Mouse (Mus musculus) left cerebral cortex, postnatal 14 days (tissue): ENCODE measurements around the gene Tmem9. TPM values are rescaled to one million over a fixed set of nuclear protein-coding genes. Genes with fewer than 3 reads are reported as not detected.
A peak's percentile ranks its signal among the peaks of the same experiment; 100 is the strongest.

Experiments
- DNase-seq, 2 experiments: peaks; one replicate each; pipeline ENCODE4 v3.0.0; 2021 to 2022; ENCODE audit warnings: low spot score in 2 of 2, mixed read lengths in 1 of 2
- intact Hi-C: fragments of 180-260 bp; cut with DNase I; formaldehyde crosslinking; loops from one replicate; pipeline ENCODE4 v1.15.1; 2025
- long read RNA-seq, 2 experiments: library from polyadenylated mRNA; stranded (forward); transcript quantifications; one replicate each; pipeline ENCODE4 v2.0.0; 2021
- total RNA-seq, 2 experiments: library from RNA; stranded (reverse); gene quantifications; 2 replicates each; pipeline ENCODE4 v1.2.3; 2021

The Tmem9 gene
- 10 to 100 TPM; 73.0 to 78.7 TPM for total RNA-seq
- long read RNA-seq, experiment 1, transcript Tmem9-202 (6 exons, 847 nt): minor isoform, 6 of 131 reads
- long read RNA-seq, experiment 1, transcript Tmem9-201 (6 exons, 1,806 nt): major isoform, 98 of 131 reads
- long read RNA-seq, experiment 1, partial matches to known transcripts: 15 of 131 reads
- long read RNA-seq, experiment 1, other reads (novel, unspliced or antisense): 11 of 131 reads
- long read RNA-seq, experiment 2, transcript Tmem9-201 (6 exons, 1,806 nt): major isoform, 72 of 85 reads
- long read RNA-seq, experiment 2, partial matches to known transcripts: 5 of 85 reads
- long read RNA-seq, experiment 2, other reads (novel, unspliced or antisense): 7 of 85 reads

DNA sequence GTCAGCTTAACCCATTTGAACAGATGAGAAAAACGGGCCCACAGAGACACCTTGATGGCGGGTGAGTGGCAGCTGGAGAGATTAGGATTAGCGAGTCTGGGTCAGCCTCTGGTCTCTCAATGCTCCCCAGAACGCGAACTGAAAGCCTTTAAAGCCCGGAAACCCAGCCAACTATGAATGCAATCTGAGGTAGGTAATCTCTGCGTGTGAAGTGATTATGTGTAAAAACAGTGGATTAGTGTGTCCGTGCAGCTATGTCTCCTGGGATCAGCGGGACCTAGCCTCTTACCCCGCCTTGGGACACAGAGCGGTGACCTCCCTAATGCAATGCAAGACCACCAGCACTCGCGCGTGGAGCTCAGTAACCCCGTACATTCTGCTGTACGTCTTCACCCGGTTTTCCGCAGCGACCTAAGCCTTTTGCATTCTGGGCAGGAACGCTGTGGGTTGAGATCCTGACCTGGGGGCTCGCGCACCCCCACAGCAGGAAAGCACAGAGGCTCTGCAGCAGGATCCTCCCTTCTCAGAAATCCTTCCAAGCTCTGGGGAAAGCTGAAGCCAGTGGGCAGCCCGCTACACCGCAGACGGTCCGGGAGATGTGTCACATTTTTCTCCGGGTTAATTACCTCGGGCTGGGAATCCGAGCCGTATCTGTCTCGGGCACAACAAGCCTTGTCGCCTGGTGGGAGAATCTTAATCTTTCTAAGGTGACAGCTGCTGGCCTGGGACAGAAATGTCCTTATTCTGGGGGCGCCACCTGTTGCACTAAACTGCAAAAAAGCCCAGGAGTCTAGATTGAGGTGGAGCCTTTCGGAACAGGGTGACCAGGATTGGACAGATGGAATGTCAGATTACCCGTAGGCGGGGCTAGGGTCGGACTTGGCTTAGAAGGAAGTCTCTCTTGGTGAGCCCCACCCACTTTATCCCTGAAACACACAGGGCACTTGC lies at the start of gene Tmem9:
Gene Tmem9 (plus strand): TSS at position 940 of the 948 bp plus-strand sequence.
- intact Hi-C loops: loop anchor here (5.0 kb wide), 1 partner anchor 50 kb away; no protein-coding TSS in a partner anchor

DNA sequence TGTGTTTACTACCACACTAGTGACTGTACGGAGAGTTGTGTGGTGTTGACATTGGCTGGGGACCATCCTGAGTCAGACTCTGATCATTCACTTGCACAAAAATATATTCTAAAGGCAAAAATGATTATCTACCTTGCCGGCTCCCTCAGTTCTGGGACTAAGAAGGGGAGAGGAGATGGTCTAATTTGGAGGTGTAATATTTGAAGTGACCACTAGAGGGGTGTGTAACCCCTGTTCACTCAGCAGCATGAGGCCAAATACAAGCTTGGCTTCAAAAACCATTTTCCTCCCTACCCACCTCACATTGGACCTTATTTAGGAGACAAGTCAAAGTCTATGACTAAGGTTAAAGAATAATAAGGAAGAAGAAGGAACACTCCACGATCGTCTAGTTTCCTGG lies 49.5 kb upstream of the Tmem9 start:
- peak; percentile 58 to 79 for DNase-seq
- intact Hi-C loops: loop anchor here (5.0 kb wide), 1 partner anchor 49 kb away; the partner anchor contains the start of genes Igfn1 and Tmem9

More for the DNA sequence above, at the start of gene Tmem9:
- peak; percentile 57 to 60 for DNase-seq

DNA sequence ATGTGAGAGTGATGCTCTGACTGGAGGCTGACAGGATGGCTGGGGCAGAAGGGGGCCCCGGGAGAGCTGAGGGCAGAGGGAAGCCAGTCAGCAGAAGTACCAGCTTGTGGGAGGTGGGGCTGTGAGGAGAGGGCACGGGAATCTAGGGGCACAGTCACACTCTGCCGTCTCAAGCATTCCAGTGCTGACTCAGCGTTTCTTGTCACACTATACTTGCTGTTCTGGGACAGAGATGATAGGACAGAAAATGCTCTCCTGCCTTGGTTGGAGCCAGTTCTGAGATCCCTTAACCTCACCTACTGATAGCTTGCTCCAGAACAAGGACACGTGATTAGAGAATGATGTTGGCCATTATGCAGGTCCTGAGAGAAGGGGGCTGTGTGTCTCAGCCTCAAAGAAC lies 44.8 kb upstream of the Tmem9 start:
- no peak for DNase-seq
- intact Hi-C loops: no loop called here

DNA sequence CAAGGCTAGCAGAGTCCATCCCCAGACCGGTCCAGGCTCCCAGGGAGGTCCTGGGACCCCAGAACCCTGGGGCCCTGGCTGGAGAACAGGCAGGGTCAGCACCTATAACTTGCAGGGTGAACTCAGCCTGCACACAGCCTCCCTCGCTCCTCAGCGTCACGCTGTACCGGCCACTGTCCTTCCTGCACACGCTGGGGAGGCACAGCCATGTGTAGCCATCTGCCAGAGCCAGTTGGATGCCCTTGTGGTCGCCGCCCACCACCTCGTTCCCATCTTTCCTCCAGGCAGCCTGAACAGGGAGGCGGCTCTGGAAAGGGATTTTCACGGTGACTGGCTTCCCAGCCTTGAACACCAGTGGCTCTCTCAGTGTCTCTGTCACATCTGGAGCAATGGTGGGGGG lies 43.4 kb upstream of the Tmem9 start:
- no peak for DNase-seq
- intact Hi-C loops: no loop called here

DNA sequence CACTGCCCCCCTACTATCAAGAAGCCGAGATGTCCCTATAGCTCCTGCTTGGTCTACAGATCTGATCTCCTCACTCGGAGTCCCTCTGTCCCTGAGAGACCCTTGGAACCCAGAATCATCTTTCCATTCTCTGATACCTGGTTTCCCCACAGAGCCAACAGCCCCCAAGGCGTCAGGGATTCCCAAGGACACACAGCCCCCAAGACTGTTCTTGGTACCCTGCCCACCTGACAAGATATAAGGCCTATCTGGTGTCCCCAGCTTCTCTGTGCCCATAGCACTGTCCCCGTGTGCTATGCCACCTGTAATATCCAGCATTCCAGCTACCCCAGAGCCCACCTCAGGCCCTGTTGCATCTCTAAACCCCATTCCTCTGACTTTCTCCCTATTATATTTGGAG lies 40.2 kb upstream of the Tmem9 start:
- intact Hi-C loops: no loop called here
- DNase-seq: no peak

DNA sequence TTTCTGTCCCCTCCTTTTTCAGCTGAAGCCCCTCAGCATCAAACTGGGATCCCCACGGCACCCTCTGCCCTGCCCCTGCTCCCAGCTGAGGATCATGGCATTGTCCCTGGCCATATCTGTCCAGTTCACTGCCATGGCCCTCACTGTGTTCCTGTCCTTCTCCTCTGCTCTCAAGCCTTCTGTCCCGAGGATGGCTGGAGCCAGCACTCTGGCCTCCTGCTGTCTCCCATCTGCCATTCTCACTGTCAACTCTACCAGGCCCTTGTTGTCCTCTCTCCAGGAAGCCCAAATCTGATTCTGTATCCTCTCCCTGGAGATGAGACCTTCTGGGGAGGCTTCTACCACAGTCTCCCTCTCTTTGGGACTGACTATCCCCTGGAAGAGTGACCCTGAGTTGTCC lies 37.5 kb upstream of the Tmem9 start:
- intact Hi-C loops: no loop called here
- DNase-seq: no peak

DNA sequence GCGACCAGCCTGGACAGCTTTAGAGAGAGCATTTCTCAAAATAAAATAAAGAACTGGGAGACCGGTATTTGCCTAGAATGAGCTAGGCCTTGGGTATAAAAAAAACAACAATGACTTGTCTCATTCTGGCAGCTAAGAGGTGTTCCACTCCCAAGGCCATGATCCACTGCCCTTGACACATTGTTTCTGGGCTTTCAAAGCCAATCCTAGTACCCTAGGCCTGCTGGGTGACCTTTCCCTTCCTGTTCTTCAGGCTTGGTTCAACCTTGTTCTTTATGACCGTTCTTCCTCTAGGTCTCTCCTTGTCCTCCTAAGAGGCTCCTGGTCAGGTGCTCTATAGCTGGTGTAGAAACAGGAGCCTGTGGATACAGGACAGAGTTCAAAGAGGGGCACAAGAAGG lies 35.4 kb upstream of the Tmem9 start:
- intact Hi-C loops: no loop called here
- DNase-seq: no peak

DNA sequence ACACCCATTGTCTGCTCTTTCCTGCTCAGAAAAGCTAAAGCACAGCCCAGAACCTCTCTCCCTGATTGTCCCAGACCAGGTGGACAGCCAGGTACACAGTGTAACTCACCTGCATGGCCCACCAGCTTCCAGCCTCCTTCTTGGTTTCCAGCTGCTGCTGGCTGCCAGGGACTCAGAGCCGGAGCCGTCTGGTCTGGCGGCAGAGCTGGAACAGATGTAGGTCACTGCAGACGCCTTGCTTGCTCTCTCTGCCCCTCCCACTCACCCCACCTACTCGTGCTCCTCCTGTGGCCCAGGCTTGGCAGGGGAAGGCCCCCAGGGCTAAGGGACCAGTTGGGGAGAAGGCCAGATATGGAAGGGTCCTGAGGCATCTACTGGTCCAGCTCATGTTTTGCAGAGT lies 23.8 kb upstream of the Tmem9 start:
- DNase-seq: no peak
- intact Hi-C loops: no loop called here

DNA sequence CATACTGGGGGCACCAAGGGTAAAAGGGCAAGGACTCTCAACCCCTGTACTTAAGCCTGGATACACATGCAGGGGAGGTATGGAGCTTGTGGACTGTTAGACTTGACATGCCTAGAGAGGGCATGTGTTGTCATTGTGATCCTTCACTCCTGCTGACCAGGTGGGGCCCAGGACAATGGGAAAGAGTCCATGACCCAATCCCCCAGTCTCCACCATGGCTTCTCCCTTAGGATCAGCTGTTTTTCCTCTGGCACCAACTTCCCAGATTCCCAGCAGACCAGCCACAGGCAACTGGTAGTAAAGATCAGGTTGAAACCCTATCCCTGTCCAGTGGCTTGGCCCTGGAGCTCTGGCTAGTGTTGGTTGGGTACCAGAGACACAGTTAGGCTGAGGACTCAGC lies 18.1 kb upstream of the Tmem9 start:
- intact Hi-C loops: no loop called here
- no peak for DNase-seq

DNA sequence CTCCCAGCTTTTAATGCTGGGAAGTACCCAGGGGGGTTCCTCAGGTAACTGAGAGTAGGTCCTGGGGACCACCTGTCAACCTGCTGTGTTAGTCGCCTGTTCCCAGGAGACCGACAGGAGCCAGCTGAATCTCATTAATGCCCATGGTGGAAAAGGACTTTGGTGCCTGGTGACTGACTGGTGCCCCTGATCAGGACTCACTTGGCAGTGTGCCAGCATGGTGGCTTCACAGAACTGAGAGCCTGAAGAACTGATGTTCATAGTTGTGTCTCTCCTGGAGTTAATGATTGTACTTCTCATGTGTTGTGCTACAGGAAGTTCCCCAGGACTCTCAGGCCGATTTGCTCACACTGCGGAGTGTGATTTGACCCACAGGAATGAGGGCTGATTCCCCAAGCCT lies 14.5 kb upstream of the Tmem9 start:
- DNase-seq: no peak
- intact Hi-C loops: no loop called here

DNA sequence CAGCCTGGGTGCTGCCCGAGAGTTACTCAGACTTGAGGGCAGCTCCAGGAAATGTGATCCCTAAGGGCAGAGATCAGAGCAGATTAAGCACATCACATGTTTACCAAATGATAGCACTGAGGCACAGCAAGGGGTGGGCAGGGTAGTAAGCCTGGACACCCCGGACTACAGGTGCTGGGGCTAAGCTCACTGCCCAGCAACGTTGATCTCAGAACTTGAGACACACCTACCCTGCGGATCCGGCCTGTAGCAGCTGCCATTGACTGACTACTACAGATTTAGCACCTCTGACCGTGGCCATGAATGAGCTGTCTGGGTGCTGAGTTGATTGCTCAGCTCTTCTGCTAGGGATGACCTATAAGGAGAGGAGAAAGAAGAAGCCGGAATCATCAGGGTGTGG lies 10.4 kb upstream of the Tmem9 start:
- no peak for DNase-seq
- intact Hi-C loops: no loop called here

DNA sequence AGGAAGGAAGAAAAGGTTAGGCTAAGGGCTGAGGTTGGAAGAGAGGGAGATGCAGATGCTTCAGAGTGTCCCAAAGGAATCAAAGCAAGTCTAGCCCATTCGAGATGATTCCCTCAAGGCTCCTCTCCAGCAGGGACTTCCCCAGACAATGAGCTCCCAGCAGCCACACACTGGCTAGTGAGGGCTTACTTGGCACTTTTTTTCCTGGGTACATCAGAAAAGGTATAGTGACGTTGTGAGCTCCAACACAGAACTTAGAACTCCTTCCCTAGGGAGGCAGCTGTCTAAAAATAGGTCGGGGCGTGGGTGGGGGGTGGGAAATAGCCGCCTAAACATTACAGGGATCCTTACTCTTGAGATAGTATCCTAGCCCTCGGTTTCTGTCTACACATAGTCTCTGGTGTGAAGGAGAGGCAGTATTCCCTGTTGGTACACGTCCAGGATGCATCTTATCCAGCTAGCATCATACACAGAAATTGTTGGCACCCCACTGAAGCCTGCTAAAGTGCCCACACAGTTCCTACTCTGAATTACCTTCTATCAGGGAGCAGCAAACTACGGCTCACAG lies 8.1 kb upstream of the Tmem9 start:
- intact Hi-C loops: no loop called here
- DNase-seq: peak in 1 of 2 experiments; percentile 14

DNA sequence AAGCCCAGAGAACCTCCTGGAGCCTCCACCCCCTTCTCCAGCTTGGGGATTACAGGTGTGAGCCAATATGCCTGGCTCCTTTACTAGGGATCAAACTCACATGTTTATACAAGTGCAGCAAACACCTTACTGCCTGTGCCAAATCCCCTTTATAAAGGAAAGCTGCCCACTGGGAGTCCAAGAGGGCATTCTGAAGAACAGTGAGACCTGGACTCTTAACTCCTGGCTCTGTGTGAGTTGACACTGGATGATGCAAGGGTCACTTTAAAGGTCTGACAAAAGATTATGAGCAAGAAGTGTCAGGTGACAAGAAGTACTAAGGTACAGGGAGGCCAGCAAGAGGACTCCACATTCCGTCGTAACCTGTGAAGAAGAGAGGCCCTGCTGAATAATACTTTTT lies 6.5 kb upstream of the Tmem9 start:
- no peak for DNase-seq
- intact Hi-C loops: no loop called here

DNA sequence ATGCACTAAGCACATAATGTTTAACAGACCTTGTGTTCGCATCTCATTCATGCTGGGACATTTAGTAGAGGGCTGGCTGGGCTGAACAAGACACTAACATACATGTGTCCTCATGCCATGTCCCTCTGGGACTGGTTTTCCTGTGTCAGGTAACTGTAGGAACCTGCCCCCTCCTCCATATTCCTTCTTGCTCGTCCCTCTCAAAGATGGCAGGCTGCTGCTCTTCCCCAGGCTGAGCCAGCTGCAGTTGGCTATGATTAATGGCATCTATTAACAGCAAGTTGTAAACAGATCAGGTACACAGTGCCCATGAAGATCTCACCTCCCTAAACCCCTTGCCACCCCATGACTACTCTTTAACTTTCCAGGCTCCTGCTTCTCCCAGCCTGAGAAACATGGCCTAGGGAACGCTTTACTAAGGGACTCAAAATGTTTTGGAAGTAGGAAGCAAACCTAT lies 1.6 kb upstream of the Tmem9 start, which contains the start of gene Igfn1:
Gene Igfn1 (minus strand): TSS at position 51 of the 457 bp plus-strand sequence.
- no peak for DNase-seq
- intact Hi-C loops: loop anchor here (5.0 kb wide), 1 partner anchor 49 kb away; no protein-coding TSS in a partner anchor

DNA sequence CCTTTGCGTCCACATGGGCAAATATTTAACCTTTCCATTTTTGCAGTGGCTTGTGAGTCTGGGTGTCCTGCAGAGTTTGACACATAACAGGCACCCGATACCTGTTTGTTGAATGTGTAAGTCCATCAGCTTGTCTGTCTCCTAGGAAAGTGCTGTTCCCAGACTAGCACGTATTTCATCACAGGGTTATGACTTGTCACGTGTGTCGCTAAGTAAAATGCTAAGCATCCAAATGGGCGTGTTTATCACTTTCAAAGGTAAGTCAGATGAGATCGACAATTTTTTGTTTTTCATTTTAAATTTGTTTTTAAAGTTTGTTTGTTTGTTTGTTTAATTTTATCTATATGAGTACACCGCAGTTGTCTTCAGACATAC lies 196 bp downstream of the Tmem9 start:
- no peak for DNase-seq
- intact Hi-C loops: loop anchor here (5.0 kb wide), 1 partner anchor 51 kb away; no protein-coding TSS in a partner anchor

DNA sequence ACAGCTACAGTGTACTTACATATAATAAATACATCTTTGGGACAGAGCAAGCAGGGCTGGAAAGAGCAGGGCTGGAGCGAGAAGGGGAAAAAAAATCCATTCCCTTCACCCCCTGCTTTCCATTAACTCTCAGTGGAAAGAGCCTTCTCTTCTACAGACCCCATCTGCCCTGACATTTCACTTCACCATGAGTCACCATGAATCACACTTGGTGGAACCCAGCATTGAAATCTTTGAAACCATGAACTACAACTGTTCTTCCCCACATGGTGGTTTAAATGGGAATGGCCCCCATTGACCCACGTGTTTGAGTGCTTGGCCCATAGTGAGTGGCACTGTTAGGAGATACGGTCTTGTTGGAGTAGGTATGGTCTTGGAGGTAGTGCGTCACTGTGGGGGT lies 2.3 kb downstream of the Tmem9 start:
- intact Hi-C loops: no loop called here
- no peak for DNase-seq

DNA sequence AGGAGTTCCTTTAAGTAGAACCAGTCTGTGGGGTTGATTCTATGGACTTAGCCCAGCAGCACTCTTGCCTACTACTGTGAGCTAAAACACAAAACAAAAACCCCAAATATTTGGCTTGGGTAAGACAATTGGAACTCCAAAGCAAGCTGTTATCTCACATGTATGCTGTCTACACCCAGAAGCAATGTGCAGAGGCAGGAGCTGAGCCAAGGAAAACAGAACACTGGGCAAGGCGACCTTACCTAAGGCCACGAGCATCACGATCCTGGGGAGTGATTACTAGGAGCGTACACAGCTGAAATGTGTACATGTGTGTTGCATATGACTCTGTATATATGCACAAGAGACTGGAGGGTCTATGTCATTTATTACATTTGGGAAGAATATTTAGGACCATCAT lies 5.6 kb downstream of the Tmem9 start:
- intact Hi-C loops: no loop called here
- no peak for DNase-seq

DNA sequence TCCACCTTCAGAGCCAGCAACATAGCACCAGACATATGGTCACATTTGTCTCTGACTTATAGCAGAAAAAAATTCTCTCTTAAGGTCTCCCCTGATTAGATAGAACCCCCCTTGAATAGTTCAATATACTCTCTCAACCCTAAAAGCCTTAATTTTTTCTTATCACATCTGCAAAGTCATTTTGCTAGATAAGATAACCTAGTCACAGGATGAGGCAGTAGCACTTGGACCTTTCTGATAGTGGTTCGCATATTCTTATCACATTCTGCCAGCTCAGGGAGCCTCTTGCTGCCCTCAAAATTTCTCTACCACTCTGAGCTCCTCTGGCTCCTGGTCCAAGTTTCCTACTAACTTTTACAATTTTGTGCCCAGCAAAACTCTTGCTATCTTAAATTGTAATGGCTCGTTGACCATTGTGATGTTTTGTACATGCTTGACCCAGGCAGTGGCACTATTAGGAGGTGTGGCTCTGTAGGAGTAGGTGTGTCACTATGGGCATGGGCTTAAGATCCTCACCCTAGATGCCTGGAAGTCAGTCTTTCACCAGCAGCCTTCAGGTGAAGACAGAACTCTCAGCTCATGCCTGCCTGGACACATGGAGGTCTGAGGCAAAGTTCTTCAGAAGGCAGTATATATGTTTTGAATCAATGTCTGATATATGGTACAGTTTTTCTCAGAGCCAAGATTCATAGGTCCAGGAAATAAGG lies 7.0 kb downstream of the Tmem9 start:
- intact Hi-C loops: no loop called here
- no peak for DNase-seq

DNA sequence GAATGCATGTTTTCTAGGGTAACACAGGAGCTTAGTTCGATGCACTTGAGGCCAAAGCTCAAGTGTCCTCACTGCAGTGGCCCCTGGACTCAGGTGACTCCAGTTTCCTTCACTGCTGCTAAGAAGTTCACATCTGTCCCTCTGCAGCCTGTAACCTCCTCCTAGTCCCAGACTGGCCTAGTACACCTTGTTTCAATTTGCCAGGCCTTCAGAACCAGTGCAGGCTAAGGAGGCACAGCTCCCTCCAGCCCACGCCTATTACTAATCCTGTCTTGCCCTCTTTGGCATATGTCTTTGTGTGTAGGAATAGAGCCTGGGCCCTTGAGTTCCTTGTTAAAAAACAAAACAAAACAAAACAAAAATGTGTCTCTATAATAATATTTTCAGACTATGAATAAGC lies 9.4 kb downstream of the Tmem9 start:
- no peak for DNase-seq
- intact Hi-C loops: no loop called here
